Mouse (Mus musculus): ENCODE measurements at regions not wholly inside any gene's neighbourhood (a gene's known extent, or its start where the extent isn't known, plus 50 kb on each side); places are given as distances from the start of the nearest gene placed in this dataset.

DNA sequence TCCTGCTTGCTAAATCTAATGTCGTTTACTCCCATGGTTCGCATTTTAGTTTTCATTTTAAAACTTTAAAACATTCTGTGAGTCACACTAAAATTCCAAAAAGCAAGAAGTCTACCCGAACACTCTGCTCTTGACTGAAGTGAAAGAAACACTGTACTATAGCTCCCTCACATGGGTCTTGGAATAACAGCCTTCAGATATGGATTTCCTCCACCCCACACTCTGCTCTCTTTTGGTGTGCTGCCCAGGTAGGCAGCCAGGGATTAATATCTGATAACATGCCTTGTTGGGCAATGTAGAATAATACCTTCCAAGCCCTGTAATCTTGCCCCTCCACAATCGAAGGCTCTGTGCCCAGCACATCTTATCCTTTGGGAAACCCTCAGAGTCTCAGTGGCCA, 104.0 kb downstream of the Rps12 start:
- TF ChIP-seq CTCF (IDR thresholded peaks at IDR 0.05; ENCODE audit: control insufficient read depth, insufficient read depth, insufficient read length) (no peak), MYOD1 (IDR thresholded peaks at IDR 0.05; ENCODE audit: control insufficient read depth, insufficient read length, low read depth) (no peak), MYOG (IDR thresholded peaks at IDR 0.05; ENCODE audit: control insufficient read depth, extremely low read depth, insufficient read length) (no peak), USF1 (IDR thresholded peaks at IDR 0.05; ENCODE audit: low read depth) (no peak)

Data from C2C12 (cell line).